Mouse (Mus musculus) heart, postnatal 14 days (tissue): Measurements from ENCODE around the gene Dynll1. TPM values are rescaled to one million over a fixed set of nuclear protein-coding genes. Genes with fewer than 3 reads are reported as not detected.
"Not testable (repeated sequence)": the region's sequence is repeated elsewhere in the genome, so short reads cannot be mapped to it uniquely, and the experiment has no call there.

ENCODE experiments used
- DNase-seq, 2 experiments: peaks; one replicate each; pipeline ENCODE4 v3.0.0; 2021 to 2022
- intact Hi-C: fragments of 180-260 bp; cut with DNase I; formaldehyde crosslinking; loops from one replicate; pipeline ENCODE4 v1.15.1; 2025
- total RNA-seq, 2 experiments: library from RNA; stranded (reverse); gene quantifications; 2 replicates each; pipeline ENCODE4 v1.2.3; 2021

Gene Dynll1
- total RNA-seq, 2 experiments from 2014 or later = 135 to 185 TPM

GRCm38 (mm10) chr5:115316968-115317644 is 16.3 kb upstream of the Dynll1 start:
- no peak for DNase-seq
- intact Hi-C loops = no loop called here

- DNase-seq = no peak
Observed at GRCm38 (mm10) chr5:115313668-115313943, 12.8 kb upstream of the Dynll1 start.

GRCm38 (mm10) chr5:115312816-115313667 is 12.2 kb upstream of the Dynll1 start:
- intact Hi-C loops = no loop called here
- no peak for DNase-seq

More at GRCm38 (mm10) chr5:115313668-115313943, 12.8 kb upstream of the Dynll1 start:
- intact Hi-C loops = no loop called here

- intact Hi-C loops = no loop called here
- no peak for DNase-seq
Observed at GRCm38 (mm10) chr5:115312354-115312753, 11.6 kb upstream of the Dynll1 start.

GRCm38 (mm10) chr5:115302190-115302589 is 1.4 kb upstream of the Dynll1 start:
- intact Hi-C loops = loop anchor here (2.0 kb wide), 1 partner anchor 45 kb away; no protein-coding TSS in a partner anchor
- DNase-seq = not testable (repeated sequence)

GRCm38 (mm10) chr5:115301615-115302014 is 816 bp upstream of the Dynll1 start:
- intact Hi-C loops = loop anchor here (2.0 kb wide), 4 partner anchors 21 to 45 kb away; partner anchors contain the start of genes Gatc, Srsf9 and Triap1
- DNase-seq = no peak

- peak; percentile 63 to 65 for DNase-seq
- intact Hi-C loops = loop anchor here (2.0 kb wide), 3 partner anchors 19 to 41 kb away; partner anchors contain the start of genes Gatc, Srsf9 and Triap1
Observed at GRCm38 (mm10) chr5:115300035-115300744, 609 bp downstream of the Dynll1 start.

- intact Hi-C loops = loop anchor here (5.0 kb wide), 1 partner anchor 146 kb away; no protein-coding TSS in a partner anchor
- no peak for DNase-seq
Observed at GRCm38 (mm10) chr5:115296347-115296746, 4.5 kb downstream of the Dynll1 start.

GRCm38 (mm10) chr5:115294173-115294572 is 6.6 kb downstream of the Dynll1 start:
- intact Hi-C loops = no loop called here
- no peak for DNase-seq

- intact Hi-C loops = no loop called here
- no peak for DNase-seq
Observed at GRCm38 (mm10) chr5:115284735-115285134, 16.1 kb downstream of the Dynll1 start.

GRCm38 (mm10) chr5:115280050-115280687 is 20.6 kb downstream of the Dynll1 start:
- intact Hi-C loops = loop anchor here (2.0 kb wide), 1 partner anchor 21 kb away; the partner anchor contains the start of gene Dynll1
- peak in 1 of 2 experiments; percentile 30 for DNase-seq

- intact Hi-C loops = loop anchor here (2.0 kb wide), 1 partner anchor 21 kb away; the partner anchor contains the start of gene Dynll1
Observed at GRCm38 (mm10) chr5:115279226-115280049, 21.4 kb downstream of the Dynll1 start, which contains the start of gene Coq5. Gene Coq5 (plus strand): TSS chr5:115279666.

GRCm38 (mm10) chr5:115278785-115279184 is 22.0 kb downstream of the Dynll1 start:
- no peak for DNase-seq
- intact Hi-C loops = no loop called here

More at GRCm38 (mm10) chr5:115279226-115280049, 21.4 kb downstream of the Dynll1 start, which contains the start of gene Coq5:
- peak; percentile 90 to 92 for DNase-seq

GRCm38 (mm10) chr5:115278053-115278452 is 22.7 kb downstream of the Dynll1 start:
- intact Hi-C loops = no loop called here
- no peak for DNase-seq

GRCm38 (mm10) chr5:115275998-115276397 is 24.8 kb downstream of the Dynll1 start:
- DNase-seq = no peak

GRCm38 (mm10) chr5:115274771-115275170 is 26.0 kb downstream of the Dynll1 start:
- no peak for DNase-seq
- intact Hi-C loops = no loop called here

More at GRCm38 (mm10) chr5:115275998-115276397, 24.8 kb downstream of the Dynll1 start:
- intact Hi-C loops = no loop called here

- no peak for DNase-seq
Observed at GRCm38 (mm10) chr5:115274353-115274752, 26.4 kb downstream of the Dynll1 start.

GRCm38 (mm10) chr5:115273549-115274135 is 27.2 kb downstream of the Dynll1 start:
- intact Hi-C loops = no loop called here
- DNase-seq = no peak

More at GRCm38 (mm10) chr5:115274353-115274752, 26.4 kb downstream of the Dynll1 start:
- intact Hi-C loops = no loop called here
